ENCODE assay signal across 17 mouse cellular contexts in the genomic region with DNA sequence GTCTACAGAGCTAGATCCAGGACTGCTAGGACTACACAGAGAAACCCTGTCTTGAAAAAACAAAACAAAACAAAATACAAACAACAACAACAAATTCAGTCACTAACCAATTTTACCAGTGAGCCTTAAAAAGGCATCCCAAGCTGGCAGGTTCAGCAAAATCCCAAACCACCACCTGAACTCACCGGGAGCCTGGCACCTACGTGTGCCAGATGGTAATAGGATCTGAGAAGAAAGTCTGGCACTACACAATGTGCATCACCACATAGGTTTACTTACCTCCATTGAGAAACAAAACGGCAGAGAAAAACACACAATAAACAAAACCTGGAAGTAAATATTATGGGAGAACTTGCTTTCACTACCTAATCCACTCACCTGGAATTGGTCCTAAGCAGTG.
"Had no signal": no experiment of that assay in that cellular context is flagged by ENCODE, and none has a peak within 500 bp of the region (broad histone marks: within the 10 kb centered on the region; RNA-seq: fewer than 3 reads in every experiment).

No protein-coding gene starts in this region.

- H3K9ac ChIP-seq: liver, embryonic 15.5 days; neural tube, embryonic 13.5 days; stomach, embryonic 15.5 days had no signal

- H3K36me3 ChIP-seq: limb, embryonic 10.5 days; liver, embryonic 15.5 days; midbrain, embryonic 10.5 days; neural tube, embryonic 13.5 days; stomach, embryonic 15.5 days had no signal

- H3K4me3 ChIP-seq: left cerebral cortex, adult 2 months; limb, embryonic 10.5 days; liver, embryonic 15.5 days; midbrain, embryonic 10.5 days; neural tube, embryonic 13.5 days; stomach, embryonic 15.5 days had no signal

- DNase-seq: kidney, postnatal 10 days; lung, adult 2 months; lung, postnatal 36 days; midbrain, embryonic 14.5 days; retina, postnatal 1 day; right cerebral cortex, postnatal 4 days; spleen, adult 18-20 months; thymus, adult 2 months; thymus, postnatal 25 days had no signal

- H3K4me2 ChIP-seq: liver, embryonic 11.5 days; liver, embryonic 15.5 days; neural tube, embryonic 13.5 days; stomach, embryonic 15.5 days had no signal

- H3K9me3 ChIP-seq: limb, embryonic 10.5 days; liver, embryonic 15.5 days; midbrain, embryonic 10.5 days; neural tube, embryonic 13.5 days; stomach, embryonic 15.5 days had no signal

- H3K27me3 ChIP-seq: liver, embryonic 15.5 days; neural tube, embryonic 13.5 days; stomach, embryonic 15.5 days had no signal

- H3K4me1 ChIP-seq: limb, embryonic 10.5 days; liver, embryonic 15.5 days; midbrain, embryonic 10.5 days; neural tube, embryonic 13.5 days; stomach, embryonic 15.5 days had no signal

- H3K27ac ChIP-seq: left cerebral cortex, adult 2 months; limb, embryonic 10.5 days; liver, embryonic 15.5 days; midbrain, embryonic 10.5 days; neural tube, embryonic 13.5 days; stomach, embryonic 15.5 days had no signal

- ATAC-seq: lung, postnatal 0 days had no signal
